Mouse (Mus musculus) CH12.LX (cell line): ENCODE measurements at regions not wholly inside any gene's neighbourhood (a gene's known extent, or its start where the extent isn't known, plus 50 kb on each side); places are given as distances from the start of the nearest gene placed in this dataset.

Experiments used
- DNase-seq: peaks from one replicate; pipeline ENCODE4 v3.0.0-alpha.2; 2013; ENCODE audit errors: extremely low read depth
- H3K27ac ChIP-seq: 2 replicates; pipeline ENCODE4 v1.5.1; 2012; ENCODE audit warnings: low read depth, mild to moderate bottlenecking, control low read depth, moderate library complexity; ENCODE audit not compliant: insufficient read depth
- H3K27me3 ChIP-seq: replicated peaks from 2 replicates; pipeline ENCODE3; 2012; ENCODE audit warnings: inconsistent platforms
- H3K36me3 ChIP-seq, 2 experiments: replicated peaks in 1 of 2; 2 replicates each; pipeline versions ENCODE3 to v1.6.1; 2012; ENCODE audit warnings: inconsistent platforms in 1 of 2, low read length in 1 of 2, mild to moderate bottlenecking in 1 of 2, mixed read lengths in 1 of 2, moderate library complexity in 1 of 2; ENCODE audit not compliant: control insufficient read depth in 1 of 2, insufficient read depth in 1 of 2
- H3K4me1 ChIP-seq, 2 experiments: 2 replicates each; pipeline ENCODE4 v1.6.1; 2012; ENCODE audit warnings: inconsistent platforms in 1 of 2, moderate library complexity in 1 of 2; ENCODE audit not compliant: insufficient read depth in 2 of 2, control insufficient read depth in 1 of 2
- H3K4me2 ChIP-seq: 2 replicates; pipeline ENCODE4 v1.6.1; 2012; ENCODE audit warnings: low read depth, mild to moderate bottlenecking, control low read depth; ENCODE audit not compliant: poor library complexity, insufficient read depth, severe bottlenecking
- H3K4me3 ChIP-seq, 3 experiments: fragments of 150-350 bp in 1 of 3; sonication (generic) in 1 of 3; replicated peaks in 1 of 3; 2 replicates each; pipeline versions ENCODE3 to v1.5.1; 2011 to 2012; ENCODE audit warnings: low read depth in 2 of 3, low read length in 2 of 3, mild to moderate bottlenecking in 2 of 3, moderate library complexity in 2 of 3, control low read depth in 1 of 3, improper control_type of control experiment in 1 of 3, inconsistent platforms in 1 of 3, mixed read lengths in 1 of 3; ENCODE audit not compliant: poor library complexity in 1 of 3
- H3K79me2 ChIP-seq: replicated peaks from 2 replicates; pipeline ENCODE4 v1.6.1; 2012; ENCODE audit warnings: mild to moderate bottlenecking, moderate library complexity; ENCODE audit not compliant: control insufficient read depth, poor library complexity, insufficient read depth, severe bottlenecking; ENCODE audit errors: extremely low read depth
- H3K9ac ChIP-seq: 2 replicates; pipeline ENCODE4 v1.6.1; 2012; ENCODE audit warnings: low read depth, mild to moderate bottlenecking, control low read depth, moderate library complexity; ENCODE audit not compliant: insufficient read depth
- H3K9me3 ChIP-seq: replicated peaks from 2 replicates; pipeline ENCODE3; 2012; ENCODE audit warnings: low read length, inconsistent platforms, mixed read lengths
- BHLHE40 ChIP-seq: IDR thresholded peaks from 2 replicates; pipeline ENCODE4 v1.6.1; 2011; ENCODE audit warnings: mild to moderate bottlenecking, low read depth, low read length, improper control_type of control experiment
- CHD1 ChIP-seq: IDR thresholded peaks from 2 replicates; pipeline ENCODE4 v1.6.1; 2012; ENCODE audit warnings: low read depth, low read length, improper control_type of control experiment, inconsistent platforms
- CHD2 ChIP-seq: IDR thresholded peaks from 2 replicates; pipeline ENCODE4 v1.6.1; 2011; ENCODE audit warnings: low read length, improper control_type of control experiment
- ELF1 ChIP-seq: IDR thresholded peaks from 2 replicates; pipeline ENCODE4 v1.6.1; 2014; ENCODE audit warnings: low read depth, mild to moderate bottlenecking, inconsistent platforms, low read length, improper control_type of control experiment
- EP300 ChIP-seq: IDR thresholded peaks from 2 replicates; pipeline ENCODE4 v1.6.1; 2011; ENCODE audit warnings: low read length, improper control_type of control experiment
- ETS1 ChIP-seq: conservative IDR thresholded peaks from 2 replicates; pipeline ENCODE4 v1.6.1; 2012; ENCODE audit warnings: low read depth, mild to moderate bottlenecking, inconsistent platforms, low read length, improper control_type of control experiment, moderate library complexity
- GABPA ChIP-seq: IDR thresholded peaks from 2 replicates; pipeline ENCODE4 v1.6.1; 2012; ENCODE audit warnings: low read depth, low read length, improper control_type of control experiment, inconsistent platforms; ENCODE audit not compliant: insufficient replicate concordance
- HCFC1 ChIP-seq: IDR thresholded peaks from 2 replicates; pipeline ENCODE4 v1.6.1; 2012; ENCODE audit warnings: low read depth, mild to moderate bottlenecking, inconsistent platforms, low read length, improper control_type of control experiment
- IRF4 ChIP-seq: IDR thresholded peaks from 2 replicates; pipeline ENCODE4 v1.6.1; 2014; ENCODE audit warnings: low read depth, mild to moderate bottlenecking, inconsistent platforms, low read length, improper control_type of control experiment
- JUN ChIP-seq: IDR thresholded peaks from 2 replicates; pipeline ENCODE4 v1.6.1; 2011; ENCODE audit warnings: low read depth, mild to moderate bottlenecking, low read length, improper control_type of control experiment, moderate library complexity; ENCODE audit not compliant: insufficient read depth
- JUND ChIP-seq: conservative IDR thresholded peaks from 2 replicates; pipeline ENCODE4 v1.6.1; 2011; ENCODE audit warnings: low read depth, low read length, improper control_type of control experiment
- MAFK ChIP-seq: IDR thresholded peaks from 2 replicates; pipeline ENCODE4 v1.6.1; 2011; ENCODE audit warnings: low read length, improper control_type of control experiment; ENCODE audit not compliant: insufficient replicate concordance
- MAX ChIP-seq: IDR thresholded peaks from 2 replicates; pipeline ENCODE4 v1.6.1; 2011; ENCODE audit warnings: low read length, improper control_type of control experiment
- MAZ ChIP-seq: IDR thresholded peaks from 2 replicates; pipeline ENCODE4 v1.6.1; 2012; ENCODE audit warnings: low read depth, mild to moderate bottlenecking, inconsistent platforms, low read length, improper control_type of control experiment, moderate library complexity
- MEF2A ChIP-seq: IDR thresholded peaks from 2 replicates; pipeline ENCODE4 v1.6.1; 2014; ENCODE audit warnings: low read depth, mild to moderate bottlenecking, inconsistent platforms, low read length, improper control_type of control experiment, borderline replicate concordance
- MXI1 ChIP-seq: IDR thresholded peaks from 2 replicates; pipeline ENCODE4 v1.6.1; 2011; ENCODE audit warnings: mild to moderate bottlenecking, low read depth, low read length, improper control_type of control experiment
- MYC ChIP-seq: IDR thresholded peaks from 2 replicates; pipeline ENCODE4 v1.6.1; 2011; ENCODE audit warnings: low read depth, mild to moderate bottlenecking, improper control_type of control experiment, low read length
- NELFE ChIP-seq: IDR thresholded peaks from 2 replicates; pipeline ENCODE4 v1.6.1; 2011; ENCODE audit warnings: low read depth, low read length, improper control_type of control experiment
- NRF1 ChIP-seq: IDR thresholded peaks from 2 replicates; pipeline ENCODE4 v1.6.1; 2014; ENCODE audit warnings: low read depth, mild to moderate bottlenecking, inconsistent platforms, low read length, improper control_type of control experiment, moderate library complexity
- PAX5 ChIP-seq: IDR thresholded peaks from 2 replicates; pipeline ENCODE4 v1.6.1; 2012; ENCODE audit warnings: low read length, inconsistent platforms, mixed read lengths
- POLR2A ChIP-seq: IDR thresholded peaks from 2 replicates; pipeline ENCODE4 v1.6.1; 2011; ENCODE audit warnings: low read depth, mild to moderate bottlenecking, improper control_type of control experiment, low read length
- RAD21 ChIP-seq: IDR thresholded peaks from 2 replicates; pipeline ENCODE4 v1.6.1; 2011; ENCODE audit warnings: low read depth, mild to moderate bottlenecking, low read length, improper control_type of control experiment, moderate library complexity
- RCOR1 ChIP-seq: conservative IDR thresholded peaks from 2 replicates; pipeline ENCODE4 v1.6.1; 2012; ENCODE audit warnings: low read depth, mild to moderate bottlenecking, inconsistent platforms, low read length, improper control_type of control experiment
- SIN3A ChIP-seq: IDR thresholded peaks from 2 replicates; pipeline ENCODE4 v1.6.1; 2012; ENCODE audit warnings: low read length, improper control_type of control experiment, inconsistent platforms
- SMC3 ChIP-seq: IDR thresholded peaks from 2 replicates; pipeline ENCODE4 v1.6.1; 2011; ENCODE audit warnings: low read depth, low read length, improper control_type of control experiment
- TBP ChIP-seq: conservative IDR thresholded peaks from 2 replicates; pipeline ENCODE4 v1.6.1; 2011; ENCODE audit warnings: low read depth, low read length, improper control_type of control experiment
- TCF12 ChIP-seq: IDR thresholded peaks from 2 replicates; pipeline ENCODE4 v1.6.1; 2014; ENCODE audit warnings: low read depth, mild to moderate bottlenecking, inconsistent platforms, low read length, improper control_type of control experiment
- UBTF ChIP-seq: IDR thresholded peaks from 2 replicates; pipeline ENCODE4 v1.6.1; 2012; ENCODE audit warnings: low read depth, mild to moderate bottlenecking, inconsistent platforms, low read length, improper control_type of control experiment, moderate library complexity
- USF1 ChIP-seq: IDR thresholded peaks from 2 replicates; pipeline ENCODE4 v1.6.1; 2014; ENCODE audit warnings: low read depth, mild to moderate bottlenecking, inconsistent platforms, low read length, improper control_type of control experiment
- USF2 ChIP-seq: conservative IDR thresholded peaks from 2 replicates; pipeline ENCODE4 v1.6.1; 2011; ENCODE audit warnings: low read depth, low read length, improper control_type of control experiment
- ZC3H11A ChIP-seq: IDR thresholded peaks from 2 replicates; pipeline ENCODE4 v1.6.1; 2012; ENCODE audit warnings: low read depth, mild to moderate bottlenecking, inconsistent platforms, low read length, improper control_type of control experiment
- ZKSCAN1 ChIP-seq: IDR thresholded peaks from 2 replicates; pipeline ENCODE4 v1.6.1; 2012; ENCODE audit warnings: low read depth, inconsistent platforms, low read length, improper control_type of control experiment, borderline replicate concordance
- ZMIZ1 ChIP-seq: IDR thresholded peaks from 2 replicates; pipeline ENCODE4 v1.6.1; 2012; ENCODE audit warnings: low read depth, mild to moderate bottlenecking, inconsistent platforms, low read length, improper control_type of control experiment
- ZNF384 ChIP-seq: IDR thresholded peaks from 2 replicates; pipeline ENCODE4 v1.6.1; 2012; ENCODE audit warnings: low read depth, low read length, improper control_type of control experiment, inconsistent platforms
- dilution Hi-C: fragments of 300-500 bp; cut with MboI; formaldehyde crosslinking; loops from 2 replicates; pipeline ENCODE4 v1.14.3; 2020; ENCODE audit warnings: low sequenced_read_pairs; ENCODE audit not compliant: extremely low pct_unique_long_range_greater_than_20kb, extremely low pct_ligation_motif_present
- in situ Hi-C: fragments of 300-500 bp; cut with MboI; formaldehyde crosslinking; loops from 3 replicates; pipeline ENCODE4 v1.14.3; 2019; ENCODE audit warnings: low sequenced_read_pairs, low pct_ligation_motif_present, low pct_unique_long_range_greater_than_20kb, mixed read lengths

- Histone ChIP-seq H3K36me3 (no peaks in the 10 kb centered on the region), H3K9ac (no peak overlapping the region), H3K79me2 (no peaks in the 10 kb centered on the region), H3K4me2 (no peak overlapping the region), H3K4me1 (peaks cover 0 to 4% of the 10 kb centered on the region in 2 experiments; a peak in 2 of 4 replicates), H3K9me3 (no peaks in the 10 kb centered on the region), H3K27ac (no peak overlapping the region), H3K27me3 (no peaks in the 10 kb centered on the region), H3K4me3 (no peak overlapping the region)
- DNase-seq = peak; percentile 4
- in situ Hi-C loops (no loop called here), dilution Hi-C loops (no loop called here)
- TF ChIP-seq SIN3A (no peak), RAD21 (no peak), ZNF384 (no peak), SMC3 (no peak)
Measured at GRCm38 (mm10) chr10:99584855-99585254, 174.6 kb downstream of the Csl start.

GRCm38 (mm10) chr10:99592220-99592619 is 167.2 kb downstream of the Csl start:
- Histone ChIP-seq H3K9me3 (no peaks in the 10 kb centered on the region), H3K79me2 (no peaks in the 10 kb centered on the region), H3K36me3 (no peaks in the 10 kb centered on the region), H3K9ac (no peak overlapping the region), H3K27me3 (no peaks in the 10 kb centered on the region), H3K4me2 (peak overlapping the region; percentile 69), H3K4me1 (peaks cover 6 to 13% of the 10 kb centered on the region in 2 experiments), H3K27ac (no peak overlapping the region), H3K4me3 (no peak overlapping the region)
- in situ Hi-C loops = no loop called here
- dilution Hi-C loops = no loop called here
- peak; percentile 41 for DNase-seq
- no peak for TF ChIP-seq POLR2A
- no peak for TF ChIP-seq JUND
- TF ChIP-seq PAX5 = no peak
- no peak for TF ChIP-seq ZC3H11A
- no peak for TF ChIP-seq MXI1
- TF ChIP-seq BHLHE40 = no peak
- TF ChIP-seq IRF4 = 0 out of 2 replicates have a peak, but pooled peaks have one; percentile 13
- peak; percentile 61 for TF ChIP-seq ZNF384
- no peak for TF ChIP-seq RCOR1
- peak; percentile 99 for TF ChIP-seq UBTF
- no peak for TF ChIP-seq SMC3
- no peak for TF ChIP-seq NELFE
- no peak for TF ChIP-seq CHD2
- no peak for TF ChIP-seq JUN
- no peak for TF ChIP-seq GABPA
- no peak for TF ChIP-seq RAD21
- no peak for TF ChIP-seq HCFC1
- TF ChIP-seq MYC = 0 out of 2 replicates have a peak, but pooled peaks have one; percentile 21
- peak; percentile 77; the same call in 1 of the 2 replicates for TF ChIP-seq MAX
- TF ChIP-seq NRF1 = no peak
- TF ChIP-seq ELF1 = no peak
- no peak for TF ChIP-seq MEF2A
- TF ChIP-seq TCF12 = peak; percentile 60; the same call in 1 of the 2 replicates
- TF ChIP-seq MAZ = no peak
- no peak for TF ChIP-seq ZKSCAN1
- TF ChIP-seq USF2 = no peak
- TF ChIP-seq CHD1 = no peak
- TF ChIP-seq ETS1 = peak; percentile 66
- TF ChIP-seq ZMIZ1 = no peak
- TF ChIP-seq USF1 = no peak
- peak; percentile 98 for TF ChIP-seq TBP
- TF ChIP-seq EP300 = no peak
- no peak for TF ChIP-seq MAFK
